Mouse (Mus musculus) liver, embryonic 12.5 days (tissue): ENCODE measurements at regions not wholly inside any gene's neighbourhood (a gene's known extent, or its start where the extent isn't known, plus 50 kb on each side); places are given as distances from the start of the nearest gene placed in this dataset.
"Not testable (repeated sequence)": the region's sequence is repeated elsewhere in the genome, so short reads cannot be mapped to it uniquely, and the experiment has no call there.

ENCODE experiments used
- ATAC-seq: fragments of 200-750 bp; cut with Nextera tagmentation; 2 replicates; pipeline ENCODE4 v1.8.0; 2017; ENCODE audit warnings: moderate number of reproducible peaks, mild to moderate bottlenecking, moderate library complexity
- H3K27ac ChIP-seq: fragments of 300-500 bp; sonication (generic); 2 replicates; pipeline ENCODE4 v1.5.1; 2016; ENCODE audit warnings: mild to moderate bottlenecking
- H3K27me3 ChIP-seq: fragments of 300-500 bp; sonication (generic); replicated peaks from 2 replicates; pipeline ENCODE4 v1.6.1; 2016; ENCODE audit warnings: mild to moderate bottlenecking, moderate library complexity
- H3K36me3 ChIP-seq: fragments of 300-500 bp; sonication (generic); 2 replicates; pipeline ENCODE4 v1.6.1; 2016; ENCODE audit warnings: mild to moderate bottlenecking, moderate library complexity
- H3K4me1 ChIP-seq: fragments of 300-500 bp; sonication (generic); 2 replicates; pipeline ENCODE4 v1.6.1; 2016
- H3K4me2 ChIP-seq: fragments of 300-500 bp; sonication (generic); 2 replicates; pipeline ENCODE4 v1.6.1; 2016; ENCODE audit warnings: mild to moderate bottlenecking, moderate library complexity
- H3K4me3 ChIP-seq: fragments of 300-500 bp; sonication (generic); 2 replicates; pipeline ENCODE4 v1.5.1; 2016; ENCODE audit warnings: mild to moderate bottlenecking, moderate library complexity
- H3K9ac ChIP-seq: fragments of 300-500 bp; sonication (generic); 2 replicates; pipeline ENCODE4 v1.6.1; 2016; ENCODE audit warnings: mild to moderate bottlenecking, moderate library complexity
- H3K9me3 ChIP-seq: fragments of 300-500 bp; sonication (generic); replicated peaks from 2 replicates; pipeline ENCODE4 v1.6.1; 2016; ENCODE audit warnings: mild to moderate bottlenecking, moderate library complexity
- WGBS: fragments of 180-500 bp; shearing (Covaris S2); methylation state at CpG from one replicate; pipeline ENCODE4 v1.1.7; 2016; ENCODE audit not compliant: insufficient replicate concordance; 5-methylcytosine and 5-hydroxymethylcytosine counted together

- not testable (repeated sequence) for H3K4me1 ChIP-seq, H3K27me3 ChIP-seq, H3K9me3 ChIP-seq, H3K36me3 ChIP-seq
- peak; percentile 95 for ATAC-seq
- 2% methylated on average over 27 of the region's 27 CpGs for WGBS
- H3K27ac ChIP-seq, result peak overlapping the region; percentile 85
- peak overlapping the region; percentile 66 for H3K4me3 ChIP-seq
- peak overlapping the region; percentile 74 for H3K4me2 ChIP-seq
- H3K9ac ChIP-seq, result peak overlapping the region; percentile 69
Measured at GRCm38 (mm10) chr13:74563483-74564330, 69.9 kb upstream of the Zfp825 start.

DNA sequence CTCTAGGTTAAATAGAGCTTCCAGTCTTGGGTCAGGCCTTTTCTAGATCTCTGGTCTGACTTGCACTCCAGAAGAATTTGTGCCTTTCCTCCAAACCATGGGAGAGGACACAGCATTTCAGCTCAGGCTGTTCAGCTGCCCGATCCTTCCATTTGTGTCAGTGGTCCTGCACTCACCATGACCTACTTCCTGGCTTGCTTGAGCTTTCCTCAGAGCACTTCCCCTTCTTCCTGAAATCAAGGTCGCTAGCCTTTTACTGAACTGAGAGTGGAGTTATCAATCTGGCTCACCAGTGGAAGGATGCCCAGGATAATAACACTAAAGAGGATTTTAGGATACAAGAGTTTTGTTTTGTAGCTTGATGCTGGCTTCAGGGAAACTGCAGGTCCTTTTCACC, 70.5 kb upstream of the Zfp825 start:
- H3K27me3 ChIP-seq, H3K4me1 ChIP-seq, H3K36me3 ChIP-seq, H3K9me3 ChIP-seq, ATAC-seq: not testable (repeated sequence)
- Histone ChIP-seq H3K27ac (peak overlapping the region; percentile 85), H3K9ac (peak overlapping the region; percentile 69), H3K4me2 (peak overlapping the region; percentile 74), H3K4me3 (peak overlapping the region; percentile 66)
- 6% methylated on average over 2 of the region's 2 CpGs for WGBS

GRCm38 (mm10) chr13:74569967-74570366, 69.4 kb upstream of the Erap1 start:
- WGBS, result 46% methylated on average over 4 of the region's 4 CpGs
- not testable (repeated sequence) for ATAC-seq

More at GRCm38 (mm10) chr13:74569967-74570366, 69.4 kb upstream of the Erap1 start:
- H3K4me1 ChIP-seq, H3K4me3 ChIP-seq, H3K27me3 ChIP-seq, H3K9me3 ChIP-seq, H3K36me3 ChIP-seq, H3K27ac ChIP-seq, H3K4me2 ChIP-seq, H3K9ac ChIP-seq: not testable (repeated sequence)
